Mouse (Mus musculus): ENCODE measurements at regions not wholly inside any gene's neighbourhood (a gene's known extent, or its start where the extent isn't known, plus 50 kb on each side); places are given as distances from the start of the nearest gene placed in this dataset.

GRCm38 (mm10) chr4:95193028-95193427 is 141.0 kb upstream of the Jun start:
- Histone ChIP-seq H3K4me1 (ENCODE audit: control insufficient read depth in 1 of 2, insufficient read depth in 2 of 2, low read length in 2 of 2) (peaks cover 12 to 30% of the 10 kb centered on the region in 2 experiments), H3K9me3 (replicated peaks; ENCODE audit: insufficient read depth, low read length) (no peaks in the 10 kb centered on the region), H3K4me3 (ENCODE audit: control insufficient read depth in 1 of 2, insufficient read depth in 1 of 2, low read depth in 2 of 2, low read length in 2 of 2) (peak overlapping the region in 1 of 2 experiments; percentile 20; a peak in 1 of 4 replicates), H3K27ac (ENCODE audit: control insufficient read depth, low read depth, low read length) (peak overlapping the region; percentile 25), H3K79me2 (ENCODE audit: control insufficient read depth, insufficient read depth, low read length, poor library complexity) (no peaks in the 10 kb centered on the region), H3K36me3 (ENCODE audit: control insufficient read depth in 1 of 2, insufficient read depth in 2 of 2, low read length in 2 of 2) (peaks cover 0 to 19% of the 10 kb centered on the region in 2 experiments; a peak in 2 of 4 replicates), H3K9ac (ENCODE audit: control insufficient read depth, low read depth, low read length, poor library complexity, severe bottlenecking) (no peak overlapping the region), H3K27me3 (ENCODE audit: control insufficient read depth in 1 of 2, insufficient read depth in 2 of 2, low read length in 2 of 2) (no peaks in the 10 kb centered on the region)
- TF ChIP-seq SMC3 (IDR thresholded peaks at IDR 0.05; ENCODE audit: low read depth, low read length): no peak
- TF ChIP-seq UBTF (IDR thresholded peaks at IDR 0.05; ENCODE audit: borderline replicate concordance, insufficient read depth, low read depth, low read length): no peak
- TF ChIP-seq BHLHE40 (IDR thresholded peaks at IDR 0.05; ENCODE audit: borderline replicate concordance, low read depth, low read length): peak; percentile 54; the same call in 1 of the 2 replicates
- no peak for TF ChIP-seq RAD21 (IDR thresholded peaks at IDR 0.05; ENCODE audit: low read depth, low read length)
- 0 out of 2 replicates have a peak, but pooled peaks have one; percentile 10 for TF ChIP-seq TAL1 (IDR thresholded peaks at IDR 0.05; ENCODE audit: low read length)
- TF ChIP-seq HCFC1 (IDR thresholded peaks at IDR 0.05; ENCODE audit: low read depth, low read length): no peak
- no peak for TF ChIP-seq POLR2AphosphoS2 (IDR thresholded peaks at IDR 0.05; ENCODE audit: low read length)
- TF ChIP-seq MYC (IDR thresholded peaks at IDR 0.05; ENCODE audit: low read depth, low read length): no peak
- 0 out of 2 replicates have a peak, but pooled peaks have one; percentile 20 for TF ChIP-seq MXI1 (IDR thresholded peaks at IDR 0.05; ENCODE audit: low read depth, low read length)
- peak; percentile 59; the same call in 1 of the 2 replicates for TF ChIP-seq MAX (IDR thresholded peaks at IDR 0.05; ENCODE audit: low read length)
- TF ChIP-seq ETS1 (IDR thresholded peaks at IDR 0.05; ENCODE audit: low read depth, low read length): 0 out of 2 replicates have a peak, but pooled peaks have one; percentile 26
- peak; percentile 60 for TF ChIP-seq SIN3A (IDR thresholded peaks at IDR 0.05; ENCODE audit: low read length)
- no peak for TF ChIP-seq USF1 (IDR thresholded peaks at IDR 0.05; ENCODE audit: low read depth, low read length)
- TF ChIP-seq ELF1 (IDR thresholded peaks at IDR 0.05; ENCODE audit: low read depth, low read length): peak; percentile 46; the same call in 1 of the 2 replicates
- TF ChIP-seq RCOR1 (IDR thresholded peaks at IDR 0.05; ENCODE audit: low read depth, low read length): no peak
- TF ChIP-seq EP300 (IDR thresholded peaks at IDR 0.05; ENCODE audit: low read depth in 1 of 2, low read length in 2 of 2): peak; percentile 53 to 68
- DNase-seq (ENCODE audit: low read depth, low spot score): peak; percentile 80

DNA sequence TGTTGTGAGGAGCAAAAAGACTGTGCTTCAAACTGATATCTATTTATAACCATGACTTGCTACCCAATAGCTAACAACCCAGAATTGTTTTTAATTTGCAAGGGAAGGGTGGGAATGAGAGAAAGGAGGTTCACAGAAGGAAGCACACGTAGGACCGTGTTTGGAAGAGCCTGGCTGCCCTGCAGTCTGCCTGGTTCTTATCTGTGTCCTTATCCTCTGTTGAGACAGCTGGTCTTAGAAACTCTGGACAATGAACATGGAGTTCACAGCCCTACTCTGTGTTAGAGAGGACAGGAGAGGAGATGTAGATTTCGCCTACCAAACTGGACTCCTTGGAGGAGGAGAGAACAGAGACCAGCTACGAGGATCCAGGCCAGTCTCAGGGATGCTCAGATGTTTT is 141.5 kb upstream of the Jun start:
- DNase-seq (ENCODE audit: low read depth, low spot score): no peak
- Histone ChIP-seq H3K79me2 (ENCODE audit: control insufficient read depth, insufficient read depth, low read length, poor library complexity) (no peaks in the 10 kb centered on the region), H3K36me3 (ENCODE audit: control insufficient read depth in 1 of 2, insufficient read depth in 2 of 2, low read length in 2 of 2) (peaks cover 0 to 19% of the 10 kb centered on the region in 2 experiments; a peak in 2 of 4 replicates), H3K4me1 (ENCODE audit: control insufficient read depth in 1 of 2, insufficient read depth in 2 of 2, low read length in 2 of 2) (peaks cover 12 to 30% of the 10 kb centered on the region in 2 experiments), H3K27me3 (ENCODE audit: control insufficient read depth in 1 of 2, insufficient read depth in 2 of 2, low read length in 2 of 2) (no peaks in the 10 kb centered on the region), H3K27ac (ENCODE audit: control insufficient read depth, low read depth, low read length) (peak overlapping the region; percentile 25), H3K4me3 (ENCODE audit: control insufficient read depth in 1 of 2, insufficient read depth in 1 of 2, low read depth in 2 of 2, low read length in 2 of 2) (peak overlapping the region; percentile 5 to 20; a peak in 1 of 4 replicates), H3K9me3 (replicated peaks; ENCODE audit: insufficient read depth, low read length) (no peaks in the 10 kb centered on the region), H3K9ac (ENCODE audit: control insufficient read depth, low read depth, low read length, poor library complexity, severe bottlenecking) (0 out of 2 replicates have a peak overlapping the region, but pooled peaks have one; percentile 2)
- TF ChIP-seq RCOR1 (IDR thresholded peaks at IDR 0.05; ENCODE audit: low read depth, low read length) (no peak), ETS1 (IDR thresholded peaks at IDR 0.05; ENCODE audit: low read depth, low read length) (0 out of 2 replicates have a peak, but pooled peaks have one; percentile 19), MYB (IDR thresholded peaks at IDR 0.05; ENCODE audit: low read depth, low read length) (no peak), JUND (IDR thresholded peaks at IDR 0.05; ENCODE audit: low read depth, low read length) (no peak), ELF1 (IDR thresholded peaks at IDR 0.05; ENCODE audit: low read depth, low read length) (no peak), POLR2AphosphoS5 (IDR thresholded peaks at IDR 0.05; ENCODE audit: borderline replicate concordance, low read depth, low read length) (no peak), UBTF (IDR thresholded peaks at IDR 0.05; ENCODE audit: borderline replicate concordance, insufficient read depth, low read depth, low read length) (no peak), TBP (IDR thresholded peaks at IDR 0.05; ENCODE audit: low read depth, low read length) (no peak), GATA1 (IDR thresholded peaks at IDR 0.05; ENCODE audit: low read depth, low read length) (0 out of 2 replicates have a peak, but pooled peaks have one; percentile 10), MAFK (IDR thresholded peaks at IDR 0.05; ENCODE audit: borderline replicate concordance, low read depth, low read length) (no peak), POLR2AphosphoS2 (IDR thresholded peaks at IDR 0.05; ENCODE audit: low read length) (no peak)
